Mouse (Mus musculus): Measurements from ENCODE around the gene Creld1.

Gene Creld1

DNA sequence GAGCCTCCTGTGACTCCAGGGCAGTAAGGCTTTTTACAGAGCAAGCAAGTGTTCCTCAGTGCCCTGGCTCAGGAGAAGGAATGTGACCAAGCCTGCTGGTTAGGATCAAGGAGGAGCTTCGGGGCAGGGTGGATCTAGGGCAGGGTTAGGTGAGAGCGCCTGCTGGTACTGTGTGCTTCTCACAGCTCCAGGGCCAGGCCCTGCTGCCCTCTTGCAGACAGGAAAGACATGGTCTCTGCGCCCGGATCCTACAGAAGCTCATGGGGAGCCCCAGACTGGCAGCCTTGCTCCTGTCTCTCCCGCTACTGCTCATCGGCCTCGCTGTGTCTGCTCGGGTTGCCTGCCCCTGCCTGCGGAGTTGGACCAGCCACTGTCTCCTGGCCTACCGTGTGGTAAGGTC is 24.5 kb upstream of the Creld1 start:
- H3K4me1 ChIP-seq (replicated peaks; ENCODE audit: low read depth, low read length) = peaks cover 20% of the 10 kb centered on the region
- H3K9me3 ChIP-seq (ENCODE audit: low read length) = no peaks in the 10 kb centered on the region
- TF ChIP-seq CTCF (conservative IDR thresholded peaks at IDR 0.05; ENCODE audit: low read length) (no peak), POU5F1 (IDR thresholded peaks at IDR 0.05; ENCODE audit: borderline replicate concordance, low read length) (no peak), NANOG (IDR thresholded peaks at IDR 0.05; ENCODE audit: borderline replicate concordance, low read length) (no peak)
- peak overlapping the region; percentile 45 for H3K4me3 ChIP-seq (replicated peaks; ENCODE audit: low read length)
- peaks cover 29% of the 10 kb centered on the region for H3K27me3 ChIP-seq (ENCODE audit: insufficient read depth, low read length)
- H3K36me3 ChIP-seq (ENCODE audit: insufficient read depth, low read length) = no peaks in the 10 kb centered on the region

DNA sequence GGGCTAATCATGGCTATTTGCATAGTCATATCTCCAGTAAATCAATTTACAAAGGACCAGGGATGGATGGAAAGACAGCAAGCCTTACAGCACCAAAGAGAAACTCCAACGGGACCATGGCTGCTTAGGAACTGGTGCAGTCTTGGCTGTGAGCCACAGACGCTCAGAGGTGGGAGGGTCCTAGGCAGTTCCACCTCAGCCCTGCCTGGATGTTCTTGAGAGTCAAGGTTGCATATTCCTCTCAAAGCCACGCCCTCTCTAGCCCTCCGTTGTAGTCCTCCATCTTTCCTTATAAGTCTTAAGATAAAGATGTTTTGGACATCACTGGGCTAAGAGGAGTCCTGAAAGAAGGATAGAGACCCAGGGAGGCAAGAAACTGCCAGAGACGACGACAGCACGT is 19.1 kb upstream of the Creld1 start:
- Histone ChIP-seq H3K27me3 (ENCODE audit: insufficient read depth, low read length) (peaks cover 44% of the 10 kb centered on the region), H3K4me1 (replicated peaks; ENCODE audit: low read depth, low read length) (peaks cover 17% of the 10 kb centered on the region), H3K9me3 (ENCODE audit: low read length) (no peaks in the 10 kb centered on the region), H3K36me3 (ENCODE audit: insufficient read depth, low read length) (no peaks in the 10 kb centered on the region), H3K4me3 (replicated peaks; ENCODE audit: low read length) (no peak overlapping the region)
- TF ChIP-seq NANOG (IDR thresholded peaks at IDR 0.05; ENCODE audit: borderline replicate concordance, low read length) = no peak

DNA sequence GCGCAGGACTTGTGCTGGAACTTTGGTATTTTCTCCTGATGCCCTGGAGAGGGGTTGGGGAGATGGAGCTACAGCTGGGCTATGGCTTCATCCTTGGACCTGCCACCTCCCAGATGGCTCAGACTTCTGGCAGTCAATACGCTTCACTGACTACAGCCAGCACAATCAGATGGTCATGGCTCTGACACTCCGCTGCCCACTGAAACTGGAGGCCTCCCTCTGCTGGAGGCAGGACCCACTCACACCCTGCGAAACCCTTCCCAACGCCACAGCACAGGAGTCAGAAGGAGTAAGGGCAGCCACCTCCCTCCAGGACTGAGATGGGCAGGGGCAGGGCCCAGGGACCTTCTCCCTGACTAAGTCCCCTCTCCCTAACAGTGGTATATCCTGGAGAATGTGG is 17.5 kb upstream of the Creld1 start:
- TF ChIP-seq CTCF (conservative IDR thresholded peaks at IDR 0.05; ENCODE audit: low read length) (no peak), POU5F1 (IDR thresholded peaks at IDR 0.05; ENCODE audit: borderline replicate concordance, low read length) (no peak), NANOG (IDR thresholded peaks at IDR 0.05; ENCODE audit: borderline replicate concordance, low read length) (no peak)
- peaks cover 55% of the 10 kb centered on the region for H3K27me3 ChIP-seq (ENCODE audit: insufficient read depth, low read length)
- H3K4me1 ChIP-seq (replicated peaks; ENCODE audit: low read depth, low read length) = peaks cover 29% of the 10 kb centered on the region
- no peaks in the 10 kb centered on the region for H3K9me3 ChIP-seq (ENCODE audit: low read length)
- no peaks in the 10 kb centered on the region for H3K36me3 ChIP-seq (ENCODE audit: insufficient read depth, low read length)
- H3K4me3 ChIP-seq (replicated peaks; ENCODE audit: low read length) = no peak overlapping the region

GRCm38 (mm10) chr6:113468512-113468911 is 14.6 kb upstream of the Creld1 start:
- H3K4me1 ChIP-seq (replicated peaks; ENCODE audit: low read depth, low read length) = peaks cover 52% of the 10 kb centered on the region
- no peaks in the 10 kb centered on the region for H3K9me3 ChIP-seq (ENCODE audit: low read length)
- H3K4me3 ChIP-seq (replicated peaks; ENCODE audit: low read length) = no peak overlapping the region; the same call in 1 of the 2 replicates
- H3K27me3 ChIP-seq (ENCODE audit: insufficient read depth, low read length) = peaks cover 67% of the 10 kb centered on the region
- TF ChIP-seq NANOG (IDR thresholded peaks at IDR 0.05; ENCODE audit: borderline replicate concordance, low read length) = no peak
- no peak for TF ChIP-seq CTCF (conservative IDR thresholded peaks at IDR 0.05; ENCODE audit: low read length)
- no peak for TF ChIP-seq POU5F1 (IDR thresholded peaks at IDR 0.05; ENCODE audit: borderline replicate concordance, low read length)
- H3K36me3 ChIP-seq (ENCODE audit: insufficient read depth, low read length) = no peaks in the 10 kb centered on the region

DNA sequence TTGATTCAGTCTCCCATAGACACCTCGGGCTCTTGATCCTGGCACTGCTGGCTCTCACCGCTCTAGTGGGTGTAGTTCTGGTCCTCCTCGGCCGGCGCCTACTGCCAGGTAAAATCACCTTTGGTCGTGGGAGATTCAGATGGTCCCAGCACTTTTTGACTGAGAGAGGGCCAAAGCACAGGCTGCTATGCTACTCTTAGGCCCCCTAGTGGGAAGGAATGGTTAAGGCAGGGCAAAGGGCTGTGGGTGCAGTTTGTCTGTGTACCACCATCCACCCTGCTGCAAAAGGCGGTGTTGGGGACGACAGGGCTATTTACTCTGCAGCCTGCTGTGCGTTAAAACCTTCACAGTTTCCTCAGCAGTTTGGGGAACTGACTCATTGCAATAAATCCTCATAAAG is 14.1 kb upstream of the Creld1 start:
- Histone ChIP-seq H3K9me3 (ENCODE audit: low read length) (no peaks in the 10 kb centered on the region), H3K4me1 (replicated peaks; ENCODE audit: low read depth, low read length) (peaks cover 49% of the 10 kb centered on the region), H3K4me3 (replicated peaks; ENCODE audit: low read length) (peak overlapping the region; percentile 78), H3K36me3 (ENCODE audit: insufficient read depth, low read length) (no peaks in the 10 kb centered on the region), H3K27me3 (ENCODE audit: insufficient read depth, low read length) (peaks cover 68% of the 10 kb centered on the region)
- TF ChIP-seq POU5F1 (IDR thresholded peaks at IDR 0.05; ENCODE audit: borderline replicate concordance, low read length) (no peak), NANOG (IDR thresholded peaks at IDR 0.05; ENCODE audit: borderline replicate concordance, low read length) (no peak), CTCF (conservative IDR thresholded peaks at IDR 0.05; ENCODE audit: low read length) (peak; percentile 81)

GRCm38 (mm10) chr6:113469432-113469831 is 13.7 kb upstream of the Creld1 start:
- peaks cover 45% of the 10 kb centered on the region for H3K4me1 ChIP-seq (replicated peaks; ENCODE audit: low read depth, low read length)
- H3K27me3 ChIP-seq (ENCODE audit: insufficient read depth, low read length) = peaks cover 68% of the 10 kb centered on the region
- no peak for TF ChIP-seq POU5F1 (IDR thresholded peaks at IDR 0.05; ENCODE audit: borderline replicate concordance, low read length)
- TF ChIP-seq CTCF (conservative IDR thresholded peaks at IDR 0.05; ENCODE audit: low read length) = peak; percentile 33; the same call in 1 of the 2 replicates
- H3K9me3 ChIP-seq (ENCODE audit: low read length) = no peaks in the 10 kb centered on the region
- H3K4me3 ChIP-seq (replicated peaks; ENCODE audit: low read length) = peak overlapping the region; percentile 78
- no peaks in the 10 kb centered on the region for H3K36me3 ChIP-seq (ENCODE audit: insufficient read depth, low read length)

DNA sequence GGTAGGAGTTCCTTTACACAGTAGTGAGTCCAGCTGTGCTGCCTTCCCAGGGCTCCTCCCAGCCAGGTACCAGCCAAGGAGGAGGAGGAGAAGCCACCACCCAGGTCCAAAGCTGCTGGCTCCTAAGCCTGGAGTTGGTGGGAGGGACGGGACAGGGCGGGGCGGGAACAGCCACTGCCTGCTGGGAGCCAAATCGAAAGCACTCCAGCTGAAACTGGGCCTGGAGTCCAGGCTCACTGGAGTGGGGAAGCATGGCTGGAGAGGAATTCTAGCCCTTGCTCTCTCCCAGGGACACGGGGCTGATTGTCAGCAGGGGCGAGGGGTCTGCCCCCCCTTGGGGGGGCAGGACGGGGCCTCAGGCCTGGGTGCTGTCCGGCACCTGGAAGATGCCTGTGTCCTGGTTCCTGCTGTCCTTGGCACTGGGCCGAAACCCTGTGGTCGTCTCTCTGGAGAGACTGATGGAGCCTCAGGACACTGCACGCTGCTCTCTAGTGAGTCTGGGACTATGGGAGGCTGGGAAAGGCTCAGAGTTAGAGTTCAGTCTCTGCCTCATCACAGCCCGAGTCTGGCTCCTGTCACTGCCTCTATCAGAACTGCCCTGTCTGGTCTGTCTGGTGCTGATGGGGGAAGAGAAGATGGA is 11.7 kb upstream of the Creld1 start, which contains the start of gene Il17rc:
TSS of gene Il17rc (plus strand) at position 131 of the 640 bp plus-strand sequence.
- H3K9me3 ChIP-seq (ENCODE audit: low read length) = no peaks in the 10 kb centered on the region
- TF ChIP-seq NANOG (IDR thresholded peaks at IDR 0.05; ENCODE audit: borderline replicate concordance, low read length) (no peak), POU5F1 (IDR thresholded peaks at IDR 0.05; ENCODE audit: borderline replicate concordance, low read length) (no peak), CTCF (conservative IDR thresholded peaks at IDR 0.05; ENCODE audit: low read length) (no peak)
- H3K4me1 ChIP-seq (replicated peaks; ENCODE audit: low read depth, low read length) = peaks cover 45% of the 10 kb centered on the region
- peaks cover 58% of the 10 kb centered on the region for H3K27me3 ChIP-seq (ENCODE audit: insufficient read depth, low read length)
- no peaks in the 10 kb centered on the region for H3K36me3 ChIP-seq (ENCODE audit: insufficient read depth, low read length)
- peak within 1 kb of the TSS; percentile 66 for H3K4me3 ChIP-seq (replicated peaks; ENCODE audit: low read length)

DNA sequence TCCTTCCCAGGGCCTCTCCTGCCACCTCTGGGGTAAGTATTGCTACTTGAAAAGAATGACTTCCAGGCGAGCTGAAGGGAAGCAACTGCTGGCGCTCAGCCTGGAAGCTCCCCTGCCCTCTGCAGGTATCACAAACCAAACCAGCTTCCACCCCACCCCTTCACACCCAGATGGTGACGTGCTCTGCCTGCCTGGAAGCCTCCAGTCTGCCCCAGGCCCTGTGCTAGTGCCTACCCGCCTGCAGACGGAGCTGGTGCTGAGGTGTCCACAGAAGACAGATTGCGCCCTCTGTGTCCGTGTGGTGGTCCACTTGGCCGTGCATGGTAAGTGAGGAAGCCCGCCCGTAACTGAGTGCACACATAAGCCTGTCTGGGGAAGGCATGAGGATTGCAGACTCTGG is 11.0 kb upstream of the Creld1 start:
- TF ChIP-seq POU5F1 (IDR thresholded peaks at IDR 0.05; ENCODE audit: borderline replicate concordance, low read length) = no peak
- Histone ChIP-seq H3K4me1 (replicated peaks; ENCODE audit: low read depth, low read length) (peaks cover 45% of the 10 kb centered on the region), H3K9me3 (ENCODE audit: low read length) (no peaks in the 10 kb centered on the region), H3K36me3 (ENCODE audit: insufficient read depth, low read length) (no peaks in the 10 kb centered on the region), H3K4me3 (replicated peaks; ENCODE audit: low read length) (peak overlapping the region; percentile 66), H3K27me3 (ENCODE audit: insufficient read depth, low read length) (peaks cover 58% of the 10 kb centered on the region)

- Histone ChIP-seq H3K36me3 (ENCODE audit: insufficient read depth, low read length) (no peaks in the 10 kb centered on the region), H3K27me3 (ENCODE audit: insufficient read depth, low read length) (peaks cover 56% of the 10 kb centered on the region), H3K9me3 (ENCODE audit: low read length) (no peaks in the 10 kb centered on the region), H3K4me1 (replicated peaks; ENCODE audit: low read depth, low read length) (peaks cover 46% of the 10 kb centered on the region), H3K4me3 (replicated peaks; ENCODE audit: low read length) (no peak overlapping the region)
- TF ChIP-seq POU5F1 (IDR thresholded peaks at IDR 0.05; ENCODE audit: borderline replicate concordance, low read length) (no peak), NANOG (IDR thresholded peaks at IDR 0.05; ENCODE audit: borderline replicate concordance, low read length) (no peak), CTCF (conservative IDR thresholded peaks at IDR 0.05; ENCODE audit: low read length) (no peak)
These were observed 9.9 kb upstream of the Creld1 start for GRCm38 (mm10) chr6:113473246-113473645.

All from E14TG2a.4 (cell line).